Mouse (Mus musculus) neural tube, postnatal 0 days (tissue): Measurements from ENCODE around the gene Arhgap35. TPM values are rescaled to one million over a fixed set of nuclear protein-coding genes. Genes with fewer than 3 reads are reported as not detected.

Experiments used
- polyA plus RNA-seq: library from polyadenylated mRNA; unstranded; fragments of >200 nt; fragmentation: Nextera tagmentation; extraction: Ambion mirVana; gene quantifications from 2 replicates; pipeline ENCODE4 v1.2.1, GENCODE M21; 2015

Arhgap35 gene
- 23.5 and 25.8 TPM in 2 replicates for polyA plus RNA-seq

DNA sequence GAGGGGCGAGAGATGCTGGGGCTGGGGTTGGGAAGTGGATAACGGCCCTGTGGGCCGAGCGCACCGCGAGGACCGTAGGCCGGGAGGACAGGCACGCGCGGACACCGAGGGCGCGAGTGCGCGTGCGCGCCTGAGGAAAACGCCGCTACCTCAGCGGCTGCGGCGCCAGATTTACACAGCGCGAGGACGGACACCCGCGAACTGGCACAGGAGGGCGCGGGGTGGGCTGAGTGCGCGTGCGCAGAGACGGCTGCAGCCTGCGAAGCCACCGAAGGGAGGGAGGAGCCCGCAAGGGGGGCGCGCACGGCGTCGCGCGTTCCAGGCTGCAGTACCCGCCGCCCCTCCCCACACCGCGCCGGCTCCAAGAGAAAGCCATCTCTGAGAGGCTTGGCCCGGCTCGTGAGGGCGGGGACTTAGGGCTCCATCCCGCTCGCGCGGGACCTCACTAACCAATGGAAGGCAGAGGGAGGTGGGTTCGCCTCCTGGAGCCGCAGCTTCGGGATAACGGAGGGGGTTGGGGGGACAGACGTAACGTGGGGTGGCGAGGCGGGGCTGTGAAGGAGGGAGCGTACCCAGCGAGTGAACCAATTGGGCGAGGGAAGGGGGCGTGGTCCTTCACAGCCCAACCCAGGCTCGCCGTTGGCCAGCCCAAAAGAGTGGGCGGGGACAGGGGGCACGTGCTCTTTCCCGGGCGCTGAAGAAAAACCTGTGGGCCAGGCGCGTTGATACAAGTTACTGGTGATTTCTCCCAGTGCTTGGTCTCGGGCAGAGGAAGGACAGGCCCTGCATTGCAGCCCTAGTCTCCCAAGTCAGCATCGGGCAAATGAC lies at the start of gene Arhgap35:
Arhgap35 (minus strand) TSS at position 106 of the 828 bp plus-strand sequence.

DNA sequence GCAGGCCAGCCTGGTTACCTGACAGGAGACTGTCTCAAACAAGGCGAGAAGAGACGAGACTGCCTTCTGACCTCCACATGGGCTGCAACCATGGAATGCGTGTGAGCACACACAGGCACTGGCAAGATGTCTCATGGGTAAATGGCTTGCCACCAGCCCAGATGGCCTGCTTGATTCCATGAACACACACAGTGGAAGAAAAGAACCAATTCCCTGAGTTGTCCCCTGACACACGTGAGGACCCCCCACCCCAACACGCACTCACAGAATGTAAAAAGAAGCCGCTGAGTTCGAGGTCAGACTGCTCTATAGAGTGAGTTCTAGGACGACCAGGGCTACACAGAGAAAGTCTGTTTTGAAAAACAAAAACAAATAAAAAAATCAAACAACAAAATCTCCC lies 137.2 kb downstream of the Arhgap35 start, which contains the start of gene Npas1:
Npas1 (minus strand) TSS at position 101 of the 400 bp plus-strand sequence.

DNA sequence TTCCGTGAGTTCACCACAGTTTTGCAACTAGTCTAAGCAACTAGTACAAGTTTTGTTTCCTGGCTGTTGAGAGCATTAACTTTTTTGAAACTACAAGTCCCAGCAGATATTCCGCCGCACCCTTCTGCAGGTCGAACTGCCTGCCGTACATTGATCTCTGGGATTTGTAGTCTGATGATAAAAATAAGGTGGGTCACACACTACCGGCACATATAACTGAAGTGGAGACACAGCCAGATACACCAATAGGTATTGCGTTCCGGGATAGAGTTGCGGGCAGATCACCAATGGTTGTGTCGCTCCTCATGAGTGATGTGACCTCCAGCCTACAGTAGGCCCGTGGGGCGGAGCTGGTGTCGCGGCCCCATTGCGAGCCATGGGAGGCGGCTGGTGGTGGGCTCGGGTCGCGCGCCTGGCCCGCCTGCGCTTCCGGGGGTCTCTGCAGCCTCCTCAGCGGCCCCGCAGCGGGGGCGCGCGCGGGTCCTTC lies 162.2 kb downstream of the Arhgap35 start, which contains the start of gene Tmem160:
Tmem160 (plus strand) TSS at position 193 of the 487 bp plus-strand sequence.

Other genes starting within 250 kb of the Arhgap35 start
- 183 and 194 TPM in 2 replicates for gene Sae1, start 227.2 kb downstream of the Arhgap35 start, polyA plus RNA-seq
- 10.8 and 14.1 TPM in 2 replicates for gene Zc3h4, start 214.1 kb downstream of the Arhgap35 start, polyA plus RNA-seq
- 119 and 130 TPM in 2 replicates for gene Tmem160, start 162.2 kb downstream of the Arhgap35 start, polyA plus RNA-seq
- gene Npas1, start 137.3 kb downstream of the Arhgap35 start, polyA plus RNA-seq: 6.7 and 7.6 TPM in 2 replicates
- gene Ceacam15, start 60.7 kb upstream of the Arhgap35 start, polyA plus RNA-seq: 0.25 TPM in 1 of 2 replicates, not detected in the other
- gene Ceacam9, start 106.9 kb upstream of the Arhgap35 start, polyA plus RNA-seq: 0.33 and 0.57 TPM in 2 replicates
- gene Ap2s1, start 123.4 kb upstream of the Arhgap35 start, polyA plus RNA-seq: 513 and 574 TPM in 2 replicates
- gene Slc1a5, start 166.3 kb upstream of the Arhgap35 start, polyA plus RNA-seq: 8.7 and 10.1 TPM in 2 replicates
- 121 and 149 TPM in 2 replicates for gene Strn4, start 200.9 kb upstream of the Arhgap35 start, polyA plus RNA-seq
- gene Fkrp, start 201.7 kb upstream of the Arhgap35 start, polyA plus RNA-seq: 43.6 and 49.7 TPM in 2 replicates
- gene Prkd2, start 227.9 kb upstream of the Arhgap35 start, polyA plus RNA-seq: 5.4 and 6.6 TPM in 2 replicates